Mouse (Mus musculus): ENCODE data around the gene Llph.
"Not testable (repeated sequence)": the region's sequence is repeated elsewhere in the genome, so short reads cannot be mapped to it uniquely, and the experiment has no call there.

Llph gene

GRCm38 (mm10) chr10:120226871-120227661, at the start of gene Llph:
TSS of gene Llph (plus strand) at chr10:120227070.
- peak; percentile 91 for DNase-seq (ENCODE audit: low spot score)

GRCm38 (mm10) chr10:120182887-120183286, 44.0 kb upstream of the Llph start:
- peak; percentile 10 for DNase-seq (ENCODE audit: low spot score)

DNA sequence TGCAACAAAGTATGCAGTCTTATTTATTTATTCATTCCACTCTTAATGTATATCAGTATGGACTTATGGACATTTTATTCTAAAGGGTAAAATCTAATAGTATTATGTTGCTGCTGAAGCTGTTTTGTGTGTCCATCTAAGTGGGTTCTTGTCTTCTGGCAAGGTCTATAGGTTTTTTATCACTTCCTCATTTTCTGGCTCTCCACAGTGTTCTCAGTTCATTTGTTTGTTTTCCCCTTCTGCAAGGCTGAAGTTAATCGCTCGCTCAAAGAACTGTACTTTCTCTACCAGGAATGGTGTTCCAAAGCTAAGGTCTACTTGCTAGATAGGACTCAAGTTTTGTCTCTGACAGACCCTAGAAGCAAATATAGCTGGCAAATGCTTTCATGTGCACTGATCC, 43.5 kb upstream of the Llph start:
- DNase-seq (ENCODE audit: low spot score), result no peak

- DNase-seq (ENCODE audit: low spot score), result no peak
Observed at GRCm38 (mm10) chr10:120188513-120188912, 38.4 kb upstream of the Llph start.

DNA sequence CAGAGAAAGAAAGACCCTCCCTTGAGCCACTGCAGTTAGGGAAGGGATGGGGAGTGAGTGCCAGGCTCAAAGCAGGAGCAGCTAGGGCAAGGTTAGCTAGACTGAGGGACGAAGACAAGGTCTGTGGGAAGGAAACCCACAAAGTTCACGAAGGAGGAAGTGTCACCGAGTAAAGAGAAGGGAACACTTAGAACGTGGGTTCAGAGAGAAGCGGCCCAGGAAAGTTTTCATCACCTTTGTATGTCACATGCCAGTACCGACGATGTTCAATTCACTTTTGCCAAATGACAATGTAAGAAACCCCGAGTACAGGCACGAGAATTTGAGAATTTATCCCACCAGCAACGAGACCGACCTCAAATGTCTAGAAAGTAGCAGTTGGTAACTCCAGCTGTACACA, 37.6 kb upstream of the Llph start:
- DNase-seq (ENCODE audit: low spot score), result no peak

- DNase-seq (ENCODE audit: low spot score), result no peak
Observed at GRCm38 (mm10) chr10:120189782-120190181, 37.1 kb upstream of the Llph start.

DNA sequence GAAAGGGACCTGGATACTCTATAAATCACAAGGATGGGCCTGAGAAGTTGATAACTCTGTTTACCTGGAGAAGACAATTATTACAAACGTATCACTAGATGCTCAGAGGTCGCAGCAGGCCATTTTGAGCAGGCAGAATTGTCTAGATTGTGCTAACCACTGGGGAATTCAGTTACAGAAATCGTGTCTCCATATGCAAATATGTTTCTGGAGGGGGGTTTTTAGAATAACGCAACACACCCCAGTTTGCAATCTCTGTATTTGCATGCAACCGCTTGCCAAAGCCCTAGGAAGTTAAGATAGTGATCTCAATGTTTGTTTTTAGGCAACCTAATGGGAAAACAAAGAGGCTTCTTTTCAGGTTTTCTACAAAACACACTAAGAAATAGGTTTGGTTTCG, 35.7 kb upstream of the Llph start:
- DNase-seq (ENCODE audit: low spot score), result no peak

DNA sequence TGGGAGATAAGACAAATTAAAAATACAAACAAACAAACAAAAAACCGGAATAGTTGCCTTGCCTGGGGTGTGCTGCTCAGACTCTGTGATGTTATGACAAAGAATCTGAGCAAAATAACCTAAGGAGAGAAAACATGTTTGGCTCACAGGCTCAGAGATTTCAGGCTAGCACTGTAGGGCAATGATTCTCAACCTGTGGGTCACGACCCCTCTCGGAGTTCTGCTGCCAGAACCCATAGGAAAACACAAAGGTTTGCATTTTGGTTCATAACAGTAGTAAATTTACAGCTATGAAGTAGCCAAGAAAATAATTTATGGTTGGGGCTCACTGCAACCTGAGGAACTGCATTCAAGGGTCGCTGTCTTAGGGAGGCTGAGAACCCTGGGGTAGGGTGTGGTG, 34.6 kb upstream of the Llph start:
- no peak for DNase-seq (ENCODE audit: low spot score)

GRCm38 (mm10) chr10:120193255-120193654, 33.6 kb upstream of the Llph start:
- no peak for DNase-seq (ENCODE audit: low spot score)

DNA sequence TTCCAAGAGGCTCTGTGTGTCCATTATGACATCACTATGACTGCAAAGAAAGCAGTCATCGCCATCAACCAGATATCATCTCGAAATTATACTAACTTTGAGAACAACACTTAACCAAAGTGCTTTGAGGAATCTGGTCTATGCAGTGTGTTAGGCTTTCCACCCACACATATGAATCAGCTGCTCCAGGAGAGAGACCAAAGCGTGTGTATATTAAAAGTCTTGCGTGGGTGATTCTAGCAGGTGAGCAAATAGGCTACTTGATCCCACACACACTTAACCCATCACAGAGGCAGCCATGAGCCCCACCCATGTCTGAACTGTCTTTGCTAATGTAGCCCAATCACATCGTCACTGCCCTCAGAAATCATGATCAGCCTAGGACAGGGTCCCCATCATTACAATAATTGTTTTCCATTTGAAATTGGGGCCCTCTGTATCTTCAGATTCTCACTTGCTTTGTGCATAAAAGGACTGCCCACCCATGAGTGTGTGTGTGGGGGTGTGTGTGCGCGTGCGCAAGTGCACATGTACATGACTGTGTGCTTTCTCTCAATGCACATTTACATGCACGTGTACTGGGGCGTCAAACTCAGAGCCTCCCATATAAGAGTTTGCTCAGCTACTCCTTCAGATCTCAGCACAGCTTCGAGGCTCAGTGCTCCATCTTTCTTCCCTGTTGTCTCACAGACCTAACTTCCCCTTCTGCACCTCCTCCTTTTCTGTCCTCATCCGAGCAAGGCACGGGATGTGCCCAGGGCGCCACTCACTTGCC, 29.6 kb upstream of the Llph start:
- no peak for DNase-seq (ENCODE audit: low spot score)

- no peak for DNase-seq (ENCODE audit: low spot score)
Observed at GRCm38 (mm10) chr10:120201131-120201921, 25.5 kb upstream of the Llph start, which contains the start of gene Tmbim4. TSS of gene Tmbim4 (plus strand) at chr10:120201590.

GRCm38 (mm10) chr10:120201961-120202402, 24.9 kb upstream of the Llph start, which contains the start of gene Irak3:
TSS of gene Irak3 (minus strand) at chr10:120202130.
- peak; percentile 50 for DNase-seq (ENCODE audit: low spot score)

GRCm38 (mm10) chr10:120202467-120203250, 24.2 kb upstream of the Llph start:
- DNase-seq (ENCODE audit: low spot score), result no peak

DNA sequence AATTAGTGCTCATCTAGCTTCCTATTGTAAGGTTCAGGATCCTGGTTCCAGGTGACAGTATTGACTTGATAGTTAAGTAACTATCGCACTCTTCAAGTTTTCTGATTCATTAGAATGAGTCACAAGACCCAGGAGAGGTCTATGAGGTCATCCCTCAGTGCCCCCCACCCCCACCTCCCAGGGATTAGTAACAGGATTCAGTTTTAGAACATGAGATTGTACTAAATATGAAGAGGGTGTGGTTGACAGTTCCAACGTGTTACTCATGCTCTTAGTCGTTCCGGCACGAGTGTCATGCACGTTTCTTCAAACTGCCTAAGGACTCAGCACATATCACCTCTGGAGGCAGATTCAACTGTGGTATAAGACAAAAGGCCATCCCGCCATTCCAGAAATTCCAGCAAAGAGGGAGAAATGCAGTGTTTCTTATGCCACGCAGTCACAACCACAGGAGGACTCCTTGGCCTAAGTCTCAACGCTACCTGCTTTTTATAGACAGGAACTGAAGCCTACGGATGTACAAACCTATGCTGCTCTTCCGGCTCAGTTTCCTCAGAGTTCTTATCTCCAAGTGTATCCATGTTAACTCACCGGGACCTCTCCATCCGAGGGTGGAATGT, 22.2 kb upstream of the Llph start:
- DNase-seq (ENCODE audit: low spot score), result no peak

GRCm38 (mm10) chr10:120208015-120208414, 18.9 kb upstream of the Llph start:
- DNase-seq (ENCODE audit: low spot score), result no peak

DNA sequence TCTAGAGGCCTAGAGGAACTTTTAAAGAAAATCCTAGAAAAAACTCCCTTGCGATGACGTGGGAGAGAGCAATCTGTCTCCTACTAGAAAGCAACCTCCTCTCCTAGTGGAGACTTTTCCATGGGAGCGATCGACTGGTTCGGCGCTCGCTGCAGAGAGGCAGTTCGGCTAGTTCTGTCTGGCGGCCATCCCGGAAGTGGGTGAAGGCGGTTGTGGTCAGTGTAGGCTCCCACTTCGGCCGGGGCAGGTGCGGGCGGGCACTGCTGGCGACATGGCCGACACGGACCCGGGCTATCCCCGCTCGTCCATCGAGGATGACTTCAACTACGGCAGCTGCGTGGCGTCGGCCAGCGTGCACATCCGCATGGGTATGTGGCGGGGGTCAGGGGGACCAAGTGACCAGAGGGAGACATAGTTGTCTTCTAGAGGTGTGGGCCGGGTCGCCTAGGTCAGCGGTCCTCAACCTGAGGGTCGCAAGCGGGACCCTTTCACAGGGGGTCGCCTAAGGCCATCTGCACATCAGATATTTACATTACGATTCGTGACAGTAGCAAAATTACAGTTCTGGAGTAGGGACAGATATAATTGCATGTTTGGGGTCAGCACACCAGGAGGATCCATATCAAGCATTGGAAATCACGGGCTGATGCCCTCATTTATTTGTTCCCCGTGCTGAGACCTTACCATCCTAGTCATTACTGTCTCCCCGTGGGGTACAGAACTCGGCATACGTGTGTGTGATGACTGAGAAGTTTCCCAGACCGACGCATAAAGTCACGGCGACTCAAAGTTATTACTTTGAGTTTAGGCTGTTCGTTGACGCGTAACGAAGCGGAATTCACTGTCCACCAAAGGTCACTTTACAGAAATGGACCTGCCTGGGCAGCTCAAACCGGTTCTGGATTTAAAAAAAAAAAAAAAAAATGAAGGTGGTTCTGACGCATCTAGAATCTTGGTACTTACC, 18.0 kb upstream of the Llph start:
- DNase-seq (ENCODE audit: low spot score), result peak; percentile 92

DNA sequence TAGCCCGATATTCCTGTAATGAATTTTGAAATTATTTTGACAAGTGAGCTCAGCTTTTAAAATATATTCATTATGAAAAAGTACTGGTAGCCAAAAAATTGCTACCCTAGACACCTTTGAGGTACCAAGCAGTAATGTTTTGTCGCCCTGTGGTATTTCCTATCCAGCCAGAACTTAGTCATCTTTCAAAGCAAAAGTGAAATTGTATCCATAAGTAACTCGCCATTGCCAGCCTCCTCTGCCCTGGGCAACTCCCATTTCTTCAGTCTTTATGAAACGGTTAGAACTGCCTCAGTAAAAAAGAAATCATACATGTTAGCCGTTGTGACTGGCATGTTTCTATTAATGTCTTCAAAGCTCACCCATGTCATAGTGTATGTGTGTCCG, 17.3 kb upstream of the Llph start:
- DNase-seq (ENCODE audit: low spot score), result peak; percentile 21

DNA sequence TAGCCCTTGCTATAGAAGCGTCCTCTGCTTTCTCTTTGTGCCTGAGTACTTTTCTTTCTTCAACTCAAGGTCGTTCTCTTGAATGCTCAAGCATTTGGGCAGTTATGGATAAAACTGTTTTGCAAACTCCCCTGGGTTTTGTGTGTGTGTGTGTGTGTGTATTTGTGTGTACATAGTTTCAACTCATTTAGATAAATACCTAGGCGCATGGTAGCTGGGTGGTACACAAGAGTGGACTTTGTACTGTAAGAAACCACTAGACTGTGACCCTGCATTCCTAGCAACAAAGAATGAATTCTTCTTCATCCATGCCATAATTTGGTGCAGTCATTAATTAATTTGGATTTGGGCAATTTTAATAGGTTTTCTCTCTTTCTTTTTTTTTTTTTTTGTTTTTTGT, 16.8 kb upstream of the Llph start:
- DNase-seq (ENCODE audit: low spot score), result no peak

- not testable (repeated sequence) for DNase-seq (ENCODE audit: low spot score)
Observed at GRCm38 (mm10) chr10:120217099-120217498, 9.8 kb upstream of the Llph start.

DNA sequence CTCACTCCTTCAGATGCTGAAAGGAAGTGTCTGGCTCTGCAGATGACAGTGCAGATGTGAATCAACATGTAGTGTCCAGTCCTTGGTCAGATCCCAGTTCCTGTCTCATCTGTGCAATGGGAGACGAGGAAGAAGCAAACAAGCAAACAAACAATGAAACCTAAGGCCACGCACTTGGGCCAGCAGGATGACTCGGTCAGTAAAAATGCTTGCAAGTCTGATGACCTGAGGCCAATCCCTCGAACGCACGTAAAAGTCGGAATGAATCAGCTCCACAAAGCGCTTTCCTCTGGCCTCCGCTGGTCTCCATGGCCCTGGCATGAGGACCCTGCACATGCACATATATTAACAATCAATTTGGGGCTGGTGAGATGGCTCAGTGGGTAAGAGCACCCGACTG, 7.9 kb upstream of the Llph start:
- DNase-seq (ENCODE audit: low spot score), result no peak
